In genomic region chr13:26518425-26518824, GRCm38 (mm10) we compare ENCODE assay signal across 22 mouse cellular contexts.
A peak's percentile ranks its signal among the peaks of the same experiment; 100 is the strongest.
DNase-seq lines count a peak whose midpoint lies in the region; ATAC-seq and TF ChIP-seq lines count a peak whose summit lies in the region.
"Had no signal": no experiment of that assay in that cellular context is flagged by ENCODE, and none has a peak within 500 bp of the region (broad histone marks: within the 10 kb centered on the region; RNA-seq: fewer than 3 reads in every experiment).

No protein-coding gene starts in this region.

- 0 out of 2 replicates have a peak overlapping the region, but pooled peaks have one; percentile 3 for H3K27ac ChIP-seq in forebrain, postnatal 0 days (ENCODE audit: low read depth, low read length)
- no peak overlapping the region for H3K27ac ChIP-seq in forebrain, embryonic 14.5 days (ENCODE audit: low read depth, low read length)
- no peak overlapping the region for H3K27ac ChIP-seq in lung, postnatal 0 days (ENCODE audit: low read length)
- H3K27ac ChIP-seq: heart, adult 2 months; heart, embryonic 10.5 days; heart, embryonic 13.5 days; hindbrain, embryonic 14.5 days; hindbrain, postnatal 0 days had no signal

- no peaks in the 10 kb centered on the region for H3K36me3 ChIP-seq in forebrain, postnatal 0 days (ENCODE audit: insufficient read depth)
- H3K36me3 ChIP-seq in forebrain, embryonic 14.5 days (ENCODE audit: control insufficient read depth, insufficient read depth, low read length) = no peaks in the 10 kb centered on the region
- no peaks in the 10 kb centered on the region for H3K36me3 ChIP-seq in lung, postnatal 0 days (ENCODE audit: insufficient read depth, low read length)
- H3K36me3 ChIP-seq: heart, embryonic 10.5 days; heart, embryonic 13.5 days had no signal

- no peaks in the 10 kb centered on the region for H3K27me3 ChIP-seq in forebrain, postnatal 0 days (ENCODE audit: insufficient read depth, low read length)
- no peaks in the 10 kb centered on the region for H3K27me3 ChIP-seq in forebrain, embryonic 14.5 days (replicated peaks; ENCODE audit: control insufficient read depth, insufficient read depth, low read length)
- no peaks in the 10 kb centered on the region for H3K27me3 ChIP-seq in lung, postnatal 0 days (replicated peaks; ENCODE audit: insufficient read depth, low read length)
- H3K27me3 ChIP-seq: heart, embryonic 13.5 days had no signal

- no peak for TF ChIP-seq EP300 in lung, postnatal 0 days (IDR thresholded peaks at IDR 0.05)

- no peak for ATAC-seq in forebrain, postnatal 0 days
- no peak for ATAC-seq in forebrain, embryonic 14.5 days
- ATAC-seq in lung, postnatal 0 days = peak; percentile 30; the same call in 1 of the 2 replicates
- ATAC-seq: activated CD4-positive, CD25-positive, alpha-beta regulatory T cell, adult 4 months; hindbrain, postnatal 0 days; inflammation-experienced regulatory T-cells, adult 6 months had no signal

- no peak overlapping the region for H3K4me3 ChIP-seq in forebrain, postnatal 0 days (ENCODE audit: low read depth, low read length)
- H3K4me3 ChIP-seq in forebrain, embryonic 14.5 days (ENCODE audit: low read depth, low read length) = no peak overlapping the region
- H3K4me3 ChIP-seq in lung, postnatal 0 days (ENCODE audit: low read depth, low read length) = no peak overlapping the region
- H3K4me3 ChIP-seq: heart, adult 2 months; heart, embryonic 10.5 days; heart, embryonic 13.5 days had no signal

- no peaks in the 10 kb centered on the region for H3K4me1 ChIP-seq in forebrain, postnatal 0 days (ENCODE audit: insufficient read depth)
- peaks cover 6% of the 10 kb centered on the region; the same call in 1 of the 2 replicates for H3K4me1 ChIP-seq in forebrain, embryonic 14.5 days (ENCODE audit: control insufficient read depth, insufficient read depth, low read length)
- H3K4me1 ChIP-seq in lung, postnatal 0 days (ENCODE audit: insufficient read depth, low read depth, low read length) = no peaks in the 10 kb centered on the region
- H3K4me1 ChIP-seq: heart, embryonic 10.5 days had no signal

- H3K9ac ChIP-seq in forebrain, postnatal 0 days = no peak overlapping the region
- H3K9ac ChIP-seq in forebrain, embryonic 14.5 days (ENCODE audit: low read length) = no peak overlapping the region
- H3K9ac ChIP-seq in lung, postnatal 0 days (replicated peaks; ENCODE audit: low read depth) = no peak overlapping the region
- H3K9ac ChIP-seq: heart, embryonic 13.5 days; hindbrain, embryonic 14.5 days had no signal

- WGBS in forebrain, postnatal 0 days = 68% methylated on average over 5 of the region's 5 CpGs
- WGBS in forebrain, embryonic 14.5 days = 82% methylated on average over 5 of the region's 5 CpGs
- WGBS in lung, postnatal 0 days = 35% methylated on average over 5 of the region's 5 CpGs

- no peaks in the 10 kb centered on the region for H3K9me3 ChIP-seq in forebrain, postnatal 0 days (ENCODE audit: low read length)
- H3K9me3 ChIP-seq in forebrain, embryonic 14.5 days (replicated peaks; ENCODE audit: control insufficient read depth, low read length) = no peaks in the 10 kb centered on the region
- H3K9me3 ChIP-seq in lung, postnatal 0 days (ENCODE audit: low read length) = no peaks in the 10 kb centered on the region
- H3K9me3 ChIP-seq: heart, embryonic 10.5 days; heart, embryonic 13.5 days had no signal

- TF ChIP-seq CTCF in forebrain, postnatal 0 days (IDR thresholded peaks at IDR 0.05; ENCODE audit: low read depth) = no peak
- no peak for TF ChIP-seq CTCF in lung, postnatal 0 days (IDR thresholded peaks at IDR 0.05)

- no peak overlapping the region for H3K4me2 ChIP-seq in forebrain, postnatal 0 days (ENCODE audit: low read depth)
- H3K4me2 ChIP-seq in forebrain, embryonic 14.5 days (ENCODE audit: low read length) = no peak overlapping the region
- no peak overlapping the region for H3K4me2 ChIP-seq in lung, postnatal 0 days (replicated peaks; ENCODE audit: low read depth, low read length)
- H3K4me2 ChIP-seq: heart, embryonic 13.5 days; hindbrain, embryonic 14.5 days had no signal

- DNase-seq in forebrain, postnatal 0 days = no peak
- no peak for DNase-seq in forebrain, embryonic 14.5 days (ENCODE audit: low spot score)
- peak; percentile 61 for DNase-seq in lung, postnatal 0 days (ENCODE audit: low spot score)
- no peak for DNase-seq in lung, adult 18-20 months
- DNase-seq in 3T3-L1 (ENCODE audit: low read depth, low spot score) = peak; percentile 11
- DNase-seq in cerebellum, adult 8-10 months = no peak
- DNase-seq: adrenal gland, adult 8-10 months; adrenal gland, postnatal 25 days; cerebellum, adult 11-12 months; cerebellum, adult 9-10 months; cerebellum, postnatal 14 days; gastrocnemius, postnatal 10 days; gastrocnemius, postnatal 36 days; heart, adult 2 months; heart, postnatal 14 days; heart, postnatal 4 days had no signal

Comparison
In these comparisons a context has a peak if more than half of its experiments do, and no peak if none do; other contexts are left out.
1. DNase-seq: peak in lung, postnatal 0 days (single experiment) and 3T3-L1 (single experiment); none in forebrain, postnatal 0 days (single experiment), forebrain, embryonic 14.5 days (single experiment), lung, adult 18-20 months (0 of 2) and cerebellum, adult 8-10 months (single experiment).